Mouse (Mus musculus): ENCODE data around the gene Sh3bp2.

Gene Sh3bp2

GRCm38 (mm10) chr5:34526477-34526775 is 788 bp downstream of the Sh3bp2 start:
- DNase-seq (ENCODE audit: low spot score in 2 of 2), result no peak

DNA sequence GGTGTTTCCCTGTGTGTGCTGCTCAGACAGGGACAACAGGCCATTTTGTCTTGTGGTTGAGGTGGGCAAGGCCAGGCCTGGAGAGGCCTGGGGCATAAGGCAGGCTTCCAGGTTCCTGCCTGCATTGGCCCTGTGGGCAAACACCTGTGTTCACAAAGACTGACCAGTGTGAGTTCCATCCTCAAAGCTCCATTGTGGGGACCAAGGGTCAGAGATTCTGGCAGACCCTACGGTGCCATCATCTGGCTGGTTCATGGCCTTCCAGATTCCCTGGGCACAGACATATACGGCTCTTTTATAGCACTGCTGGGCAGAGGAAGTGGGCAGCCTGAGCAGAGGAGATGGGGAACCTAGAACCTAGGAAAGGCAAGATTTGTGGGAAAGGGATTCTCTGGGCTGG is 1.7 kb downstream of the Sh3bp2 start:
- DNase-seq (ENCODE audit: low spot score in 2 of 2), result no peak

DNA sequence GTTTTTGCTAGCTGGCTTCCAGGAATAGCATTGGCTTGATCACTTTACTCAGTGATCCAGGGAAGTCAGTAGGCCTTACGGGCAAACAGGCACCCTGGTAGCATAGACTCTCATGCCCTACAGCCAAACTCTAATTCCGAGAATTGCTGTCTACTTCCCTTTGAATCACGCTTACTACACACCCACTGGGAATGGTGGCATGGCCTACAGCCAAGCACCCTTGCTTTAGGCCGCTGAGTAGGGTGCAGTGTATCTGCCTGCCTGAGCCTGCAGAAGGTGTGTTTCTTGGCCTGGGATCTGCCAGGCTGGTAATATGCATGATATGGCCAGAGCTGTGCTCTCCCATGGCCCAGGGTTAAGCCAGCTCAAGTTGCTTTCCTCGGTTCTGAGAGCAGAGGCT is 3.1 kb downstream of the Sh3bp2 start:
- DNase-seq (ENCODE audit: low spot score in 2 of 2), result peak in 1 of 2 experiments; percentile 57

GRCm38 (mm10) chr5:34530116-34530515 is 4.5 kb downstream of the Sh3bp2 start:
- no peak for DNase-seq (ENCODE audit: low spot score in 2 of 2)

DNA sequence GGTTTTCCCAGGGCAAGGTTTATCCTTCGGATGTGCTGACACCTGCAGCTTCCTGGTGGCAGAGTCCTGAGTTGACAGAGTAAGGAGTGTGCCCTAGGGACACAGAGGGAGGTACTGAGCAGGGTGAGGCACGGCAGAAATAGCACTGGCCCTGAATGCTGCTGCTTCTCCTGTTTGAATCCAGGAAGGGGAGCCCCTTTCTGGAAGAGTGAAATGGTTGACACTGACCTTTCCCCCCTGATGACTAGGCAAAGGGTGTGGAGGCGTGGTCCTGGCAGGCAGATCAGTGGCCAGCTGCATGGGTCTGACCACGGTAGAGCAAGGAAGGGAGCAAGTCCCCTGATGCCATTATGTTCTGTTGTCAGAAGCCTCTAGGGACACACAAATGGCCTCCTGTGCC is 5.0 kb downstream of the Sh3bp2 start:
- no peak for DNase-seq (ENCODE audit: low spot score in 2 of 2)

GRCm38 (mm10) chr5:34533066-34533465 is 7.4 kb downstream of the Sh3bp2 start:
- no peak for DNase-seq (ENCODE audit: low spot score in 2 of 2)

DNA sequence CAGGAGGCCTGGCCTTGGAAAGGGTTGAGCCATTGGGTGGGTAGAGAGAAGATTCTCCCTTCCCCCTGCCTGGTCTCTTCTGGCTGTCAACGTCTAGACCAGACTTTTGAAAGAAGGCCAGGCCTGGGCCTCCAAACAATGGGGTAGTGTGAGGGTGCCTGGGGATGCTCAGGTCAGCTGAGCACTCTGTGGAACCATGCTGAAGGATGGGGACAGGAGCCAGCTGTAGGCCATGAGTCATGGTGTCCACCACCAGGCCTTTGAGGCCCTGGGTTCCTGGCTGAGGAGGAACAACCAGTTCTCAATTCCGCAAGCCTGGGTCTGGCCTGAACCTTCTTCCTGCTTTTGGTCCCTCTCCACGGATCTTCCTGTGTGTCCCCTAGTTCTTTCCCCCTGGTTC is 8.2 kb downstream of the Sh3bp2 start:
- no peak for DNase-seq (ENCODE audit: low spot score in 2 of 2)

GRCm38 (mm10) chr5:34534776-34535581 is 9.3 kb downstream of the Sh3bp2 start:
- DNase-seq (ENCODE audit: low spot score in 2 of 2), result peak in 1 of 2 experiments; percentile 23

GRCm38 (mm10) chr5:34535831-34536230 is 10.2 kb downstream of the Sh3bp2 start:
- no peak for DNase-seq (ENCODE audit: low spot score in 2 of 2)

- no peak for DNase-seq (ENCODE audit: low spot score in 2 of 2)
Measured at GRCm38 (mm10) chr5:34538079-34538478, 12.4 kb downstream of the Sh3bp2 start.

DNA sequence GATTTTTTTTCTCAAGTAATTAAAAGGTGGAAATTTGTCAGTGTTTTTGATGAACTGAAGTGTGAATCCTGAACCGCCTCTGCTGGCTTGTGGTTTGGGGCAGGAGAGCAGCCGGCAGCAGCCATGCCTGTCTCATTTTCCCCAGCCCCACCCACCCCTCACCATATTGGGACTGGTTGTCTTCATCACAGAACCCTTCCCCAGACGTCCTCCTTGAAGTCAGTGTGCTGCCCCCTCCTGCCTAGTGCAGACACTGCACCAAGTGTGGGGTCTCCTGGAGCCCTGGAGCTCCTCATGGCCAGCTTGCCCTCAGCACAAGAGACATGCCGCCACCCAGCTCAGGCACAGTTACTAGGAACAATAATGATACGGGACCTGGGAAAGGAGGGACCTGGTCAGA is 12.9 kb downstream of the Sh3bp2 start:
- DNase-seq (ENCODE audit: low spot score in 2 of 2), result no peak

DNA sequence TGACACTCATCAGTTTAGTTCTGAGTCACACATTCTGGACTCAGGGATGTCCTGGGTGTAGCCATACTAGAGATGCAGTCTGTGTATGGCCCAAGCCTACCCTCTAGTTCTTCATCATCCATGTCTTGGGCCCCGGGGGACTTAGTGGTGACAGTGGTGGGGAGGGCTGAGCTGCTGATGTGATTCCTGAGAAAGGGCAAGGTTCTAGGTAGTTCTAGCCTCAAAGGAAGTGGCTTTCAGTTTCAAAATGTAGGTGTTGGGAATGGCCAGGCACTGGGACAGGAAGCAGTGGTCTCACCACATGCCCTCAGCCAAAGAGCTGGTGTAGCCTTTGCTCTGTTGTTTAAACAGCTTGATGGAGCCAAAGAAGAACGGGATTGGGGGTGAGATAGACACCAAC is 13.5 kb downstream of the Sh3bp2 start:
- DNase-seq (ENCODE audit: low spot score in 2 of 2), result no peak

DNA sequence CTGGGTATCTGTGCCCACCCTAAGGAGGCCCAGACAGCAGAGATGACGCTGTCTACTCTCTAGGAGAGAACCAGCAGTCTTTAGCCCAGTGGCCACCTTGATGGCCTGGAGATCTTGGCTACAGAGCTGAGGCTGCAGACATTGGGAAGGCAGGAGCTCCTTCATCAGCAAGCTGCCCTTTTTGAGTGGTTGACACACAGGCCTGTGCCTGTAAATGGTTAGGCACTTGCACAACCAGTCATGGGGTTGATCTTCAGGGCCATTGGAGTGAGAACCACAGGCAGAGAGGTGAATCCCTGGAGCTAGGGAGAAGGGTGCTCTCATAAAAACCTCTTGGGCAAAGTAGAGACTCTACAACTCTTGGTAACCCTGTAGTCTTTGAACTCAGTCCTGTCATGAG is 16.5 kb downstream of the Sh3bp2 start:
- DNase-seq (ENCODE audit: low spot score in 2 of 2), result no peak

DNA sequence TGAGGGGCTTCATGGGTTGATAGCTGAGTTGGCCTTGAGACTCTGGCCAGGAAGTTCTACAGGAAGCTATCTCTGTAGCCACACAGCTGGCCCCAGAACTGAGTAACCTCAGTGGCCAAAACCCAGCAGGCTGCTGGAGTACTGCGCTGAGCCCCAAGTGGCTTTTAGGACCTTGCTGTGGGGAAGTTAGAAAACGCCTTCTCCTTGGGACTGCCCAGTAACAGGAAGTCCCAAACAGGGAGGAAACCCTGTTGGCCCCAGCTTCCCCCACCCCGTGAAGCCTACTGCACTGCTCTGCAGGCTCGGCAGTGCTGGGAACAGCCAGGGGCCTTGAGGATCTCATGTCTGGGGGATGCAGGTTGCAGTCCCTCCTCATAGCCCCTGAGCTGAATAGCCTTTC is 17.5 kb downstream of the Sh3bp2 start:
- DNase-seq (ENCODE audit: low spot score in 2 of 2), result no peak

DNA sequence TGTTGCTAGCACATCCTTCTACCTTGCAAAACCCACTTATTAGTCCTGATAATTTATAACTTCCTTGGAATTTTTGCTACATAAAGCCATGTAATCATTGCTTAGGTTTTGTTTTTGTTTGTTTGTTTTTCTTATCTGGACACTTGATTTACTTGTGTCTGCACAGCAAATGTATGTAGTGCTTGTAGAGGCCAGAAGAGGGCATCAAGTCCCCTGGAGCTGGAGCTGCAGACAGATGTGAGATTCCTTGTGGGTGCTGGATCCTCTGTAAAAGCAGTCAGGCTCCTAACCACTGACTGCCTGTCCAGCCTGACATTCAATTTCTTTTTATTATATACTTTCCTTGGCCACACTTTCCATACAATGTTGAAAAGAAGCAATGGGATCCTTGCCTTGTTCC is 21.8 kb downstream of the Sh3bp2 start:
- DNase-seq (ENCODE audit: low spot score in 2 of 2), result no peak

DNA sequence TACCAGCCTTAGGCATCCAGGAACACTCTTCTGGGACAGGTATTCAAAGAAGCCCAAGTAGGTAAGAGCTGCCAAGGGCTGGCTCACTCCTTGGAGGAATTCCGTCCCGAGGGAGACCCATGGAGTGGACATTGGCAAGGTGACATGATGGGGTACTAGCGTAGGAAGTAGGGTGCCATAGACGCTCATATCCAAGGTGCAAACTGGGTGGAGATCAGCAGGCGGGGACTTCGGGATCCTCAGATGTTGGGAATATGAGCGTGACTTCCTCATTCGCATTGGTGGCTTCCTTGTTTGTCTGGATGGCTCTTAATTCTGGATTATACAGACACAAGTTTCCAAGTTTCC is 23.5 kb downstream of the Sh3bp2 start:
- no peak for DNase-seq (ENCODE audit: low spot score in 2 of 2)

DNA sequence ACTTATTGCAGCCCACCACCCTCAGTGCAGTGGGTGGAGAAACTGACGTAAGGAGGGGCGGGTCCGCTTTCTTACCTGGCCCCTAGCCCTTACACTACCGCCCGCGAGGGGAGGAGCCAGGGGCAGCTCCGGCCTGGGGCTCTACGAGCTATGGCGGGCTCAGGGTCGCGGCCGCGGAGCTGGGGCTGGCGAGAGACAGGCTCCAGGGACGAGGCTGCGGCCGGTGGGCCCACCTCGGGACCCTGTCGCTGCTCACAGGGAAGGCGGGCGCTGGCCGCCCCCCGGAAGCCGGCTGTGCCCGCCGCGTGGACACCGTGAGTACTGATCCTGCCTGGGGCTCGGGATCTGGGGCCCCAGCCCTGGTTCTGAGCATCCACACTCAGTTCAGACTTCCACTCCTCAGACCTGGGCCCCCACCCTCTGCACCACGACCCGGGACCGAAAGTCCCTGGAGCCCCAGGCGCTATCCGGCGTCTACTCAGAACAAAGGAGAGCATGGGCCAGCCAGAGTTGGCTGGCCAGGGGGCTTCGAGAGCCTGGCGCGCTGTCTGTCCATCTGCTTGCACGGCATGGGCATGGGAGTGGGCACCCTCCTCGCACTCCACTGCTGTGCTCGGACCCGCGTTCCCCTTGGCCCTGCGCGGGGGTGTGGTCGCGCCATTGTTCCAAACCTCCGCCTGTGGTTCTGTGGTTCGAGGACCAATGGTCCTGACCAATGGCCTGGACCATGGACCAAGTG is 24.0 kb downstream of the Sh3bp2 start:
- peak; percentile 25 to 56 for DNase-seq (ENCODE audit: low spot score in 2 of 2)

DNA sequence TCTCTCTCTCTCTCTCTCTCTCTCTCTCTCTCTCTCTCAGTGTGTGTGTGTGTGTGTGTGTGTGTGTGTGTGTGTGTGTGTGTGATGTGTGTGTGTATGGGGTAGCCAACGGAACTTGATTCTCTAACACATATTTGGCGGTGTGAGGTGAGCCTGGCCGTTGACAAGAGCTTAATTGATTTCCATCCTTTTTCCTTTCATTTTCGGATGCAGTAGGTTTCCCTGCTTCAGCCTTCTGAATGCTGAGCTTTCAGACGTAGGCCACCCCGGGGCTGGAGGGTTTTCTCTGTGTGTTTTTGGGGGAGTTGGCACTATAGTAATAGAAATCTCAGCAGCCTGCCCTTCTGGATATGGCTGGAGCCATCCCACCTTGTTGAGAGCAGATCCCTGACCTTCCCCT is 24.6 kb downstream of the Sh3bp2 start:
- no peak for DNase-seq (ENCODE audit: low spot score in 2 of 2)

- DNase-seq (ENCODE audit: low spot score in 2 of 2), result no peak
Measured at GRCm38 (mm10) chr5:34551821-34552220, 26.2 kb downstream of the Sh3bp2 start.

DNA sequence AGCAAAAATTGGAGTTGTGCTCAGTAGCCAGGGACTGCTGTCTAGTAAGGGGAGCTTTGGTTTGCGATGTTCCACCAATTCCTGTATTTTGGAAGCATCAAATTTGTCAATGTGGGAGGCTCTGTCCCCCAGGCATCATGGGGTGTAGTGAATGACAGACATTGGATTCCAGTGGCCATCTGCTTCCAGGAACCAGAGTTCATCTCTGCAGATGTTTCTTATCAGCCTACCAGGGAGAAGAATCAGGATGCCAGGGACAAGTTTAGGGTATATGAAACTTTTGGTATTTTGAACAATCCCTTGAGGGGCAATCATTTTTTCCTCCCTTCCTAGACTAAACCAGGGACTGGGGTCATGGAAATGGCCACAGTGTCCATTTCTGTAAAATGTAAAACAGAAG is 38.2 kb downstream of the Sh3bp2 start:
- no peak for DNase-seq (ENCODE audit: low spot score in 2 of 2)

DNA sequence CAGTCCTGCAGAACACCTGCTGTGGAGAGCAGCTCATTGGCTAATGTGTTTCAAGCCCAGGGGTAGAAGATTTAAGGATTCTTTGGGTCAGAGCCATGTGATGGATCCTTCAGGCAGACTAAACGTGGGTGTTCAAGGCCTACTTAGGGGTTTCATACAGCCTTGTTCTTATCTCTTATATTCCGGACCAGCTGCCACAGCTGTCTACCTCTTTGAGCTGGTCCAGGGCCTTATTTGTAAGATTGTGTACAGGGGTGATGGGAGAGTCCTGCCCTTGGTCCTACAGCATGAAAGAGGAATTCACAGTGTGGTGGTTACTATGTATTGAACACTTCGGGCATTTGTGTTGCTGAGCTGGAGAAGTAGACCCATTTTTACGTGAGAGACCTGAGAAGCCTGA is 38.7 kb downstream of the Sh3bp2 start:
- no peak for DNase-seq (ENCODE audit: low spot score in 2 of 2)

DNA sequence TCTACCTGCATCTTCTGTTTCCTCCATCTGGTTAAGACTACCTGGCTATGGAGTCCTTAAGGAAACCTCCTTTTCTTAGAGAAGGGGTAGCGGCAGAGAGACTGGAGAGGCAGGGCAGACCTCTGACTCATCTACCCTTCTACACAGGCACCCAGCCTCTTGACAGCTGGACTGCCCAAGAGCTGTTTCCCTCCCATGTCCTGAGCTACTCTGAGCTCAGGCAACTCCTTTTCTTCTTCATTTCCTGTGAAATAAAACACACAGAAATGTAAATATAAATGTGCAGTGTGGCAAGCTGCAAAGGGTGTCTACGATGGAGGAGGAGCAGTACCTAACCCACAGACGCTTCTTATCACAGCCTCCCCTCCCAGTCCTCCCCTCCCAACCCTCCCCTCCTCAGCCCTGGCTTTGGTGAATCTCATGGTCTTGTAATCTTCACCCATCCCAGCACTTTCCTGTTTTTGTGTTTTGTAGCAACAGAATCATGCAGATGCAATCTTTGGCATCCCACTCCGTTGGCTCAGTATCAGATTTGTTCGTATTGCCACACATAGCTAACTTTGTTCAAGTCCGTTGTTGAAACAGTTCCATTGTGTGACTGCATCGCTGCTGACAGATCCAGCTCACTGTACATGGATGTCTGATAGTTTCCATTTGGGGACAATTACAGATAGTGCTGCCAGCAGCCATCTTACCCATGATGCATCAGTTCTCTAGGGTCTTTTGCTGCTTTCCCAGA is 40.1 kb downstream of the Sh3bp2 start:
- peak in 1 of 2 experiments; percentile 77 for DNase-seq (ENCODE audit: low spot score in 2 of 2)

GRCm38 (mm10) chr5:34571551-34571950 is 45.9 kb downstream of the Sh3bp2 start:
- DNase-seq (ENCODE audit: low spot score in 2 of 2), result no peak

Measured in urinary bladder, adult 18-20 months (tissue).